Mouse (Mus musculus) neural tube, embryonic 10.5 days (tissue): Measurements from ENCODE around the gene Tead3.
"Not testable (repeated sequence)": the region's sequence is repeated elsewhere in the genome, so short reads cannot be mapped to it uniquely, and the experiment has no call there.

Experiments used
- DNase-seq: peaks from one replicate; pipeline ENCODE4 v3.0.0-alpha.2; 2017; ENCODE audit warnings: low spot score; ENCODE audit errors: extremely low spot score

Tead3 gene

GRCm38 (mm10) chr17:28360531-28361277 is 10.1 kb upstream of the Tead3 start:
- no peak for DNase-seq

GRCm38 (mm10) chr17:28358576-28359261 is 8.1 kb upstream of the Tead3 start:
- not testable (repeated sequence) for DNase-seq

DNA sequence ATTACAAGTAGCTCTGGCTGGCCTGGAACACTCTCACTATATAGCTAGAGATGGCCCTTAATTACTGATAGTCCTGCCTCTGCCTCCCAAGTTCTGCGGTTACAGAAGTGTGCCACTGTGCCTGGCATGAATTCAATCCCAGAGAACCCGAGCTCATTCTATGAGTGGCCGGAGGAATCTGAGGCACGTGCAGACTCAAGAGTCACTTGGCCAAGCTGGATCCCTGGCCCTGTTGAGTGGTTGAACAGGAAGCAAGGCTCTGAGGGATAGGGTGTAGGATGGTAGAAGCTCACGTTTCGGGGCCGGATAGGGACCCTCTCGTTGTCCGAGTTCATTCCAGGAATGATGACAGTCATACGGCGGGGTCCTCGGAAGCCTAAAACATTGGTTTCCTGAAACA is 5.3 kb upstream of the Tead3 start:
- no peak for DNase-seq

GRCm38 (mm10) chr17:28352018-28352417 is 1.4 kb upstream of the Tead3 start:
- DNase-seq, result no peak

- peak; percentile 59 for DNase-seq
Measured at GRCm38 (mm10) chr17:28351353-28351890, 805 bp upstream of the Tead3 start.

GRCm38 (mm10) chr17:28349901-28350465 is 634 bp downstream of the Tead3 start:
- DNase-seq, result peak; percentile 67

DNA sequence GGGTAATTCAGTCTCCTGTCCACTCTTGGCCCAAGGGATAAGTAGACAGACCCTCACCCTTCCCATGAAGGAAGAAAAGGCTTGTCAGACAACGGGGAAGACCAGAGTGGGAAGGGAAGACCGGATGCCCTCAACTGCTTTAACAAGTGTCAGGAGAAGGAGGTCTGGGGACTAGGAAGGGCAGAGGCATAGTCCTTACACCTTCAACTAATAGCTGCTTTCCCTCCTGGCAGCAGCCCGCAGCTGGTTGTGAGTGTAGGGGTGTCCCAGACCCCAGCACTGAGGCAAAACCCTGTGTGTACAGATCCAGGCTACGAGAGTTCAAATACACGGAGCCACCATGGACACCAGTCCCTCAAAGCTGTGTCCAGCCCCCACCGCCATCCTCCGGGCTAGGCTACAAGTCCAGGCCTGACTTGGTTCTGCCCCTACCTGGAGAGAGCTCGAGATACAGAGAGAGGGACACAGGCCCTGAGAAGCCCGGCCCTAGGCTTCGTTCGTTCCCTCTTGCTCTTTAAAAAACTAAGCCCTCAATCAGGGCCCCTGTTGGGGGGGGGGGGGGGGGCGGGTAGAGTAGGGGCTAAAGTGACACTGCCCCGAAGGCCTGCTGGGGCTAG is 1.2 kb downstream of the Tead3 start:
- no peak for DNase-seq

DNA sequence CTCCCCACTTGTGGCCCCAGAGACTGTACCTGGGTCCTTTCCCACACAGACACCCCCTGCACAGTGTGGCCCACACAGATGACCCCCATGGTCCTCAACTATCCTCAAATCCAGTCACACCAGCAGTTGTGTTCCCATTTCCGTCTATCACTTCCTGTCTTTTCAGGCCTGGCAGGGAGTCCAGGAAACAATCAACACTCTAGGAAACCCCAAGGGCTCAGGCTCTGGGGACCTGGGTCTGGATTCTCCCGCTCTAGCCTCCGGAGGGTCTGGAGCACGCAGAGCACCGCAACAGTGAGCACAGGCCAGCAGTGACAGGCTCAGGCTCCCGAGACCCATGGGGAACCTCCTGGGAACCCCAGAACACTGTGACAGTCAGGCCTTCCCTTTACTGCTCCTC is 2.4 kb downstream of the Tead3 start:
- DNase-seq, result no peak

- DNase-seq, result no peak
Measured at GRCm38 (mm10) chr17:28347327-28347726, 3.3 kb downstream of the Tead3 start.

DNA sequence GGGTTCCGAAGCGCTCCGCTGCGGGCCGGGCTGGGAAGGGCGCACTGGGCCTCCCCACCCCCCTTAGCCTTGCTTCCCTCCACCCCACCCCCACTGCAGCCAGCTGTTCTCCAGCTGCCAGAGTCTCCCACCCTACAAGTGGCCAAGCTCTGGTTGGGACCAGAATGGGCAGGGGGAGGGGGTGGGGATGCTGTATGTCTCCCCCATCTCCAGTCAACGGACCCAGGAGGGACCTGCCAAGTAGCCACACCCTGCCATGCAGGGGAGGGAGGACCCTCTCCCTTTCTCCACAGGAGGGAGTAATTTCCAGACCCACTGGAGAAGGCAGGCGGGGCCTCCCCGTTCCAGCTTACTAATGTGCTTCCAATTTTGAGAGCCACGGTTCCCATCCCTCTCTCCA is 4.7 kb downstream of the Tead3 start:
- no peak for DNase-seq

GRCm38 (mm10) chr17:28345271-28345721 is 5.3 kb downstream of the Tead3 start:
- no peak for DNase-seq

DNA sequence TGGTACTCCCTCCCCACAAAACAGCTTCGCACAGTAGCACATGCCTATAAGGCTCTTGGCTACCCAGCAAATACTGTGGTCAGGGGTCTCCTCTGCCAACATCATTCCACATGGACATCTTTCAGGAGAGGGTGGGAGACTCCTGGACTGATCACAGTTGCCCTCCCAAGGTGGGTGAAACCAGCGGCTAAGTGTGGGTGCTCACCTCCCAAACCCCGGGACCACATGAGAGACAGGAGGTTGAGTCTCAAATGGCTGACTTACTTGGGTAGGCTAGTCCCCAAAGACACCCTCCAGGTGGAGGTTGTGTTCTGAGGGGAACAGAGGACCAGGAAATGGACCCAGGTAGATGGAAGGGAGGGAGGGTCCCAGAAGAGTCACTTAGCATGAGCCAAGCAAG is 5.9 kb downstream of the Tead3 start:
- DNase-seq, result no peak

DNA sequence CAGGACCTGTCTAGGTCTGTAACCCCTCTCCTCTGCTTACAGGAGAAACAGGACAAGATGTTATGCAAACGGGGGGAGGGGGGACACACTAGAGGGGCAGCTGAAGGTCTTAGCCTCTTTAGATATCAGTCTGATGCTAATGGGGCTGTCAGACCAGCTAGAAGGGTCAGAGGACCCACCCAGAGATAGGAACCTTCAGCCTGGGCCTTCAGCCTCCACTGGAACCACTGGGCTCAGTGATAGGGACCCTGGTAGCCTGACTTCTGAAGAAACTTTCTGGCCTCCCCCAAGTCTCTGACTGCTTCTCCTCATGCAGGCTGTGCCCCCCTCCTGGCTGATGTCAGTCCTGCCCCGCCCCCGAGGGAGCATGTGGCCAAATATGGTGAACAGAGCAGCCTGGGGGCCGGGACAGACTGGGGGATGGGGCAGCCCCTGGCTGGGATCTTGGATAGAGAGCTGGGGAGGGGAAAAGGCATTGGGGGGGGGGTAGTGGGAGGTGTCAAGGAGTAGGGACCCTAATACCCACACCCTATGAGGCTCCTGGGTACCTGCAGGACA is 6.5 kb downstream of the Tead3 start:
- no peak for DNase-seq

- DNase-seq, result peak; percentile 72
Measured at GRCm38 (mm10) chr17:28341091-28341490, 9.5 kb downstream of the Tead3 start.

DNA sequence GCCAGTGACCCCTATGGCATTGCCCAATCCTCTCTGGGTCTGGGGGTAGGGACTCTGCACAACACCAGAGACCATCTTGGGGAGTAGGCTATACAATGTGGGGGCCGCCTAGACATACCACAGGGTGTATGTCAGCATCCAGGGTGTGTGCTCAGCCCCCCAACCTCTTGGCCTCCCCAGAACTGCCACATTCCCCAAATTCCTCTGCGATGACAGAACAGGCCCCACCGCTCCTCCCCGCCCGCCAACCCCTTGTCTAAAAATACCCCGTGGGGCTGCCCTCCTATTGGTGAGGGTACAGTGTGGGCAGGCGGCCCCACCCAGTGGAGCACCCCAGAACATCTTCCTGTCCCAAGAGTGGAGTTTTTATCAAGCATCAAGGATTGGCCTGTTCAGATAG is 10.0 kb downstream of the Tead3 start:
- DNase-seq, result no peak

GRCm38 (mm10) chr17:28337547-28337946 is 13.1 kb downstream of the Tead3 start:
- no peak for DNase-seq

- no peak for DNase-seq
Measured at GRCm38 (mm10) chr17:28335267-28335666, 15.3 kb downstream of the Tead3 start.

DNA sequence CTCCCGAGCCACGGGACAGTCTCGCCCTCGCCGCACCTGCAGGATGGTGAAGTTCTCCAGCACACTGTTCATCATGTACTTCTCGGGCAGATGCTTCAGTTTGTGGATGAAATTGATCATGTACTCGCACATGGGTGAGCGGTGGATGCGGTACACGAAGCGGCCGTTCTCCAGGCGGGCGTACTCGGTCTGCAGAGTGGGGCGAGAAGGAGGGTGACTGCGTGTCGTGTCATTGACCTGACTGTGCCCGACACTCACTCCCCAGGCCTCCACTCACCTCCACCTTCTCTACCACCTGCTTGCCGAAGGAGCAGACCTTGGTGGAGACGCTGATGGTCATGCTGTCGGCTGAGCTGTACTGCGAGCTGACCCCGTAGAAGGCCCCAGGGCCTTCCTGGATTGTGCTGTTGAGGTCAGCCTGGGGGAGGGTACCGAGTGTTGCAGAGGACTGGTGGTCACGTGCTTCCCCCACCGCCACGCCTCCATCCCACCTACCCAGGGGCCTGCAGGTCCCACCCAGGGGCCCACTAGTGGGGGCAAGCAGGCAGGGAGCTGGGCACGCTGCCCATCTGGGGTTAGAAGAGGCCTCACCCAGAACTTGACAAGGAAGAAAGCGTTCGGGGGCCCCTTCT is 17.6 kb downstream of the Tead3 start:
- no peak for DNase-seq

GRCm38 (mm10) chr17:28332113-28332914 is 18.3 kb downstream of the Tead3 start:
- no peak for DNase-seq
